Mouse (Mus musculus) liver, embryonic 14.5 days (tissue): ENCODE measurements at regions not wholly inside any gene's neighbourhood (a gene's known extent, or its start where the extent isn't known, plus 50 kb on each side); places are given as distances from the start of the nearest gene placed in this dataset.

ENCODE experiments used
- ATAC-seq: fragments of 200-750 bp; cut with Nextera tagmentation; 2 replicates; pipeline ENCODE4 v1.8.0; 2017; ENCODE audit warnings: moderate number of reproducible peaks, mild to moderate bottlenecking, moderate library complexity; ENCODE audit not compliant: insufficient read depth
- DNase-seq, 3 experiments: peaks; one replicate each; pipeline ENCODE4 v3.0.0-alpha.2; 2012 to 2013; ENCODE audit warnings: low read depth in 3 of 3, low spot score in 3 of 3
- H3K27ac ChIP-seq: fragments of 300-500 bp; sonication (generic); 2 replicates; pipeline ENCODE4 v1.5.1; 2014; ENCODE audit warnings: moderate library complexity, mild to moderate bottlenecking, control low read depth, inconsistent platforms
- H3K27me3 ChIP-seq: fragments of 300-500 bp; sonication (generic); 2 replicates; pipeline ENCODE4 v1.6.1; 2014; ENCODE audit warnings: mild to moderate bottlenecking, low read length, moderate library complexity; ENCODE audit not compliant: control insufficient read depth, insufficient read depth
- H3K36me3 ChIP-seq: fragments of 300-500 bp; sonication (generic); replicated peaks from 2 replicates; pipeline ENCODE4 v1.6.1; 2014; ENCODE audit warnings: low read depth; ENCODE audit not compliant: control insufficient read depth, insufficient read depth
- H3K4me1 ChIP-seq, 2 experiments: fragments of 200-500 bp in 1 of 2; fragments of 300-500 bp in 1 of 2; sonication (generic) in 1 of 2; replicated peaks; 2 replicates each; pipeline ENCODE4 v1.6.1; 2012 to 2014; ENCODE audit warnings: antibody characterized with exemption in 1 of 2, inconsistent platforms in 1 of 2, low read length in 1 of 2; ENCODE audit not compliant: control insufficient read depth in 2 of 2, insufficient read depth in 2 of 2
- H3K4me2 ChIP-seq: fragments of 300-500 bp; sonication (generic); 2 replicates; pipeline ENCODE4 v1.6.1; 2014; ENCODE audit warnings: low read depth, mild to moderate bottlenecking, control low read depth, moderate library complexity
- H3K4me3 ChIP-seq, 2 experiments: fragments of 200-500 bp in 1 of 2; fragments of 300-500 bp in 1 of 2; sonication (generic) in 1 of 2; 2 replicates each; pipeline ENCODE4 v1.5.1; 2012 to 2014; ENCODE audit warnings: low read depth in 2 of 2, low read length in 2 of 2, mild to moderate bottlenecking in 2 of 2, control low read depth in 1 of 2, inconsistent platforms in 1 of 2, moderate library complexity in 1 of 2; ENCODE audit not compliant: insufficient read depth in 1 of 2
- H3K9ac ChIP-seq: fragments of 300-500 bp; sonication (generic); replicated peaks from 2 replicates; pipeline ENCODE4 v1.6.1; 2014; ENCODE audit warnings: mild to moderate bottlenecking, control low read depth, moderate library complexity
- H3K9me3 ChIP-seq: fragments of 300-500 bp; sonication (generic); 2 replicates; pipeline ENCODE4 v1.6.1; 2016; ENCODE audit warnings: low read length, mixed read lengths; ENCODE audit not compliant: control insufficient read depth
- CTCF ChIP-seq: IDR thresholded peaks from 2 replicates; pipeline ENCODE4 v1.5.1; 2016; ENCODE audit warnings: antibody characterized with exemption, low read depth, control low read depth
- EP300 ChIP-seq: IDR thresholded peaks from 2 replicates; pipeline ENCODE4 v1.6.1; 2016; ENCODE audit warnings: antibody characterized with exemption, low read depth
- WGBS: fragments of 180-500 bp; shearing (Covaris S2); extraction: QIAGEN DNeasy Blood & Tissue Kit; methylation state at CpG from one replicate; pipeline ENCODE4 v1.1.7; 2014; ENCODE audit not compliant: insufficient replicate concordance; 5-methylcytosine and 5-hydroxymethylcytosine counted together

DNA sequence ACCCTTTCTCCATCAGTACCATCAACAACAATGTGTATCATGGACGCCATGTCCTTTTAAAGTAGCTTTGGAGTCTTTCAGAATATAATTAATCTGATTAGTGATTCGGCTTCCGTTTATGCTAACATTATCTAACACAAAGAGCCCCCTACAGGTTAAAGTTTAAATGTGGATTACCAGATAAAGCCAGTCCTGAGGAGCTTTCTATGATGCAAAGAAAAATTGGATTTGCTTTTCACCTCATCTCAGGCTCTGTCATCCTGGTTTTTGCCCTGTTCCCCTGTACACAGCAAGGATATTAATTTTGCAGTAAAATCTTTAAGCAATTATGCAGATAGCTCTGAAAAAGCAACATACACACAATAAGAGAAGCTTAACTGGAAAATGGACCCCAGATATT is 412.7 kb upstream of the Tbc1d2b start:
- Histone ChIP-seq H3K9me3 (no peaks in the 10 kb centered on the region), H3K9ac (no peak overlapping the region), H3K4me2 (no peak overlapping the region), H3K36me3 (no peaks in the 10 kb centered on the region), H3K4me3 (no peak overlapping the region), H3K27ac (no peak overlapping the region), H3K4me1 (no peaks in the 10 kb centered on the region), H3K27me3 (no peaks in the 10 kb centered on the region)
- ATAC-seq = no peak
- TF ChIP-seq EP300 (no peak), CTCF (no peak)
- WGBS = 36% methylated on average over 3 of the region's 3 CpGs
- no peak for DNase-seq

DNA sequence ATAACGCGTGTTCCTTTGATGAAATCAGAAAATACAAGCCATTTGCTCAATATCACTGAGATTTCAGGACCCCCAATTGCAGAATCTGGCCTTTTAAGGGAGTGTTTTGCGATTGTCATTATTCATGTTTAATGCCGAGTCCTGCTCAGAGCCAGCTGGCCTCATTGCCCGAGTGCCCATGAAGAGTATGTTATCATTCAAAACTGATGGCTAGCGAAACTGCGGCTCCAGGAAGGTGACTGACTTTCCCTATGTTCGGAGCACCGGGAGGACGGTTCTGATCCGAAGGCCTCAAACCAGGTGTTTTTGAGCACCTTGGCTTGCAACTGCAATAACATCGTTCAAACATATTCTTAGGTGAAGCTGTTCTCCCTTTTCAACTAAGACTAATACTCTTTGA is 419.5 kb upstream of the Tbc1d2b start:
- Histone ChIP-seq H3K36me3 (no peaks in the 10 kb centered on the region), H3K4me3 (no peak overlapping the region)

DNA sequence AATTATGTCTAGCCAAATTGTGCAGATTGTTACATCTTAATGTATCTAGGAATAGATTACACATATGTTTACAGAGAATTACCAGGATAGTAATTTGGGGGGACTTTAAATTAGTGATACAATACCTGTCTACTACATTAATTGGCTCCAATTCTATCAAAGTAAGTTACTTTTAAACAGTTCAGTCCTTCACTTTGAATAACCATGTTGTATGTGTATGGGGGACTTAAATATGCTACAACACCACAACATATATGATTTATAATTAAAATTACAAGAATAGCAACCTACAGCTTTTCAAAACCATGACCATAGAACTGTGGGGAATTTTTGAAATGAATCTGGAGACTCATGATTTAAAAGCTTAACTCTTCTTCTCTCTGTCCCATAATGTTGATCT is 420.5 kb upstream of the Tbc1d2b start:
- Histone ChIP-seq H3K27me3 (no peaks in the 10 kb centered on the region), H3K4me3 (no peak overlapping the region), H3K27ac (no peak overlapping the region), H3K4me1 (no peaks in the 10 kb centered on the region), H3K36me3 (no peaks in the 10 kb centered on the region), H3K9me3 (no peaks in the 10 kb centered on the region), H3K4me2 (no peak overlapping the region), H3K9ac (no peak overlapping the region)
- TF ChIP-seq CTCF = no peak
- ATAC-seq (no peak), DNase-seq (no peak)

More for the DNA sequence above, 419.5 kb upstream of the Tbc1d2b start:
- H3K9ac ChIP-seq = no peak overlapping the region
- TF ChIP-seq CTCF (no peak), EP300 (no peak)
- no peaks in the 10 kb centered on the region for H3K9me3 ChIP-seq
- no peaks in the 10 kb centered on the region for H3K27me3 ChIP-seq
- no peak for DNase-seq
- WGBS = 73% methylated on average over 12 of the region's 12 CpGs
- ATAC-seq = no peak
- no peaks in the 10 kb centered on the region for H3K4me1 ChIP-seq
- no peak overlapping the region for H3K27ac ChIP-seq
- H3K4me2 ChIP-seq = no peak overlapping the region

DNA sequence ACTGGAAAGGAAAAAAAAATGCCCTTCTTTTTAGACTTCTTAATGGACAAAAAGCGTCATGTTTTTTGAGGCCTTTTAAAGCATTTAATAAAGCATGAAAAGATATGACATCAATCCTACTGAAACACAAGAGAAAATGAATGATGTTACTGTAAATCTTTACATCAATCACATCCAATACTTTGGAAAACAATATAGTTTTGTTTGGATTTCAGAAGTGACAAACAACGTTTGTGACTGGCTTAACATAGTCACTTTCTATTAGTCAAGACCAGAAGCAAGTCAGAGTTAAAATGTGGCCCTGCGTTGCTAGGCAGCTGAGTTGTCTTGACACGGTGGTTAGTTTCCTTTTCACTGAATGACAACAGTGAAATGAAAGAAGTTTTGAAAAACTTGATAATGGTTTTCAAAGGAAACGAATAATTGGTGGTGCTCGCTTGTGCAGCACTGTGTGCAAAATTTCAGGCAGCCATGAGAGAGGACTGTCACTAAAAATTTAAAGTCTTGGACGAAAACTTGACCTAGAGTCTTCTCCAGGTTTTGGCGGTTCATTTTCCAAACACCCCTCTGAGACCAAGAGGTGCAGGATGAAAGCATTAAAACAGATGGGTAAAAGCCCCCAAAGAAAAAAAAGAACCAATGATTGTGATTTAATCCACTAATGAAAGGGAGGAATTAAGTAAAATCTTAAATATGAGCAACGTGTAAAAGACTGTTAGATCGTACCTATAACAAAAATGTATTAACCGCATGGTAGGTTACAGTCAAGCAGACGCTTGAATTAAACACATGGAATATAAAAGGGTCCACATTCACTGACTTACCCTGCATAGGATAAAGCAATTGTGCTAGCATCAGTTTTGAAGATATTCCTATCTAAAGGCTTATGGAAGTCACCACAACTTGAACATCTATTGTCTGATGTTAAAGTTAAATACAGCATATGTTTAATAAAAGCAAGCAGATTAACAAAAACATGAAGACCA is 421.4 kb upstream of the Tbc1d2b start:
- no peak overlapping the region for H3K4me3 ChIP-seq
- no peaks in the 10 kb centered on the region for H3K4me1 ChIP-seq
- no peak overlapping the region for H3K9ac ChIP-seq
- no peaks in the 10 kb centered on the region for H3K27me3 ChIP-seq
- H3K4me2 ChIP-seq = no peak overlapping the region
- H3K9me3 ChIP-seq = no peaks in the 10 kb centered on the region
- H3K27ac ChIP-seq = no peak overlapping the region
- no peak for TF ChIP-seq EP300
- TF ChIP-seq CTCF = no peak
- ATAC-seq (no peak), DNase-seq (no peak)
- 56% methylated on average over 12 of the region's 12 CpGs for WGBS
- no peaks in the 10 kb centered on the region for H3K36me3 ChIP-seq

DNA sequence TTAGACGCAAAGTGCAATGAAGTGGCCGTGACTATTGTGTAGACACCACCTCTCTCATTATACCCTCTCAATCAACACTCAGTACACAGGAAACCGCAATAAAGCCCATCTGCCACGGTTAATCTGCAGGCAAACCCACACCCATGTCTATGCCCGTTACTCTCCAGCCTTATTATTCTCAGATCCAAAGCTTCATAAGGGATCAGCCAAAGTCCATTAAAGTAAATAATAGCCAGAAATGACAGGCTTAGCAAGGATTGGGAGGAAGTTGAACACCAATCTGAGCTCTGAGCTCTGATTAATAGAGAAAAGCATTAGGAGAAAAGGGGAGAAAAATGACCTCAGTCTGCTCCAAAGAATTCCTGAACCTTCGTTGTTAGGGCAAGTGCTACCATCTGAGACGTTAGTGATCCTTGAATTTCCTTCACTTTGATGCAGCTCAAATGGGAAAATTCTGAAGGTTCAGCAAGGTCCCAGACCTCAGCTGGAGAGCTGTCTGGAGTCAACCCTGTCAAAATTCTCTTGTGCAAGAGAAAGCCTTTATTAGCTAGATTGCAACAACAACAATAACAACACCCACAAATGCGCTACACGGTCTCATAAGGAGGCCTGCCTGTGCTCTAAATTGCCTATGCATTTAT is 422.5 kb upstream of the Tbc1d2b start:
- TF ChIP-seq CTCF (no peak), EP300 (no peak)
- H3K4me1 ChIP-seq = no peaks in the 10 kb centered on the region
- DNase-seq (no peak), ATAC-seq (no peak)
- 43% methylated on average over 9 of the region's 9 CpGs for WGBS
- no peaks in the 10 kb centered on the region for H3K36me3 ChIP-seq
- no peaks in the 10 kb centered on the region for H3K9me3 ChIP-seq
- H3K27me3 ChIP-seq = no peaks in the 10 kb centered on the region
- no peak overlapping the region for H3K4me2 ChIP-seq
- no peak overlapping the region for H3K27ac ChIP-seq
- H3K9ac ChIP-seq = no peak overlapping the region
- no peak overlapping the region for H3K4me3 ChIP-seq
